Mouse (Mus musculus) liver, adult 2 months (tissue): ENCODE measurements at regions not wholly inside any gene's neighbourhood (a gene's known extent, or its start where the extent isn't known, plus 50 kb on each side); places are given as distances from the start of the nearest gene placed in this dataset.

Experiments
- CTCF ChIP-seq: fragments of 200-500 bp; IDR thresholded peaks from 2 replicates; pipeline ENCODE4 v1.5.1; 2011; ENCODE audit warnings: low read depth, low read length, control low read depth
- POLR2A ChIP-seq: fragments of 200-500 bp; IDR thresholded peaks from 2 replicates; pipeline ENCODE4 v1.6.1; 2011; ENCODE audit warnings: low read length, control low read depth; ENCODE audit not compliant: insufficient read depth; ENCODE audit errors: extremely low read depth

- no peak for TF ChIP-seq CTCF
- TF ChIP-seq POLR2A: no peak
Observed at GRCm38 (mm10) chr7:90067961-90068665, 61.9 kb upstream of the Picalm start.
